Mouse (Mus musculus): ENCODE results near the gene Tcte2.
"Not testable (repeated sequence)": the region's sequence is repeated elsewhere in the genome, so short reads cannot be mapped to it uniquely, and the experiment has no call there.

- not testable (repeated sequence) for TF ChIP-seq EP300, CTCF (IDR thresholded peaks at IDR 0.05)
Observed at GRCm38 (mm10) chr17:13676099-13676498, 85.5 kb downstream of the Tcte2 start.
